ENCODE assay signal across 9 mouse cellular contexts in genomic region chr11:111522716-111523115, GRCm38 (mm10).
A peak's percentile ranks its signal among the peaks of the same experiment; 100 is the strongest.
DNase-seq lines count a peak whose midpoint lies in the region; ATAC-seq lines count a peak whose summit lies in the region.
"Had no signal": no experiment of that assay in that cellular context is flagged by ENCODE, and none has a peak within 500 bp of the region (broad histone marks: within the 10 kb centered on the region; RNA-seq: fewer than 3 reads in every experiment).

No protein-coding gene starts in this region.

- no peak for ATAC-seq in activated CD4-positive, CD25-positive, alpha-beta regulatory T cell, adult 4 months

- intact Hi-C loops in gastrocnemius, postnatal 14 days (cut with DNase I; ENCODE audit: low total_unique reads), result loop anchor here (10.0 kb wide), 2 partner anchors 988 to 1018 kb away; no protein-coding TSS in a partner anchor

- DNase-seq in gastrocnemius, postnatal 14 days, result peak; percentile 17
- DNase-seq in gastrocnemius, adult 8-10 months (ENCODE audit: low spot score in 2 of 2), result no peak
- DNase-seq in frontal cortex, adult 2 months (ENCODE audit: extremely low spot score in 1 of 2, low spot score in 1 of 2), result peak; percentile 80 to 87
- DNase-seq in layer of hippocampus, postnatal 36 days, result peak; percentile 75 to 76
- DNase-seq in right cerebral cortex, adult 18-20 months, result peak; percentile 85
- no peak for DNase-seq in urinary bladder, adult 2 months (ENCODE audit: low spot score)
- no peak for DNase-seq in embryo, embryonic 9.5 days (ENCODE audit: extremely low spot score)
- DNase-seq: liver, embryonic 13.5 days had no signal

Comparison
In these comparisons a context has a peak if more than half of its experiments do, and no peak if none do; other contexts are left out.
1. DNase-seq: peak in gastrocnemius, postnatal 14 days (single experiment), frontal cortex, adult 2 months (2 of 2), layer of hippocampus, postnatal 36 days (2 of 2) and right cerebral cortex, adult 18-20 months (single experiment); none in gastrocnemius, adult 8-10 months (0 of 2), urinary bladder, adult 2 months (single experiment) and embryo, embryonic 9.5 days (single experiment).